Mouse (Mus musculus) heart, postnatal 36 days (tissue): ENCODE data around the gene Mrpl32. TPM values are rescaled to one million over a fixed set of nuclear protein-coding genes. Genes with fewer than 3 reads are reported as not detected.

Experiments
- DNase-seq, 2 experiments: peaks; one replicate each; pipeline ENCODE4 v3.0.0; 2021 to 2022
- intact Hi-C: fragments of 180-260 bp; cut with DNase I; formaldehyde crosslinking; loops from one replicate; pipeline ENCODE4 v1.15.1; 2025
- total RNA-seq, 2 experiments: library from RNA; stranded (reverse); gene quantifications; 2 replicates each; pipeline ENCODE4 v1.2.3; 2021

Mrpl32 gene
- total RNA-seq: 10 to 100 TPM; 45.7 to 46.2 TPM

DNA sequence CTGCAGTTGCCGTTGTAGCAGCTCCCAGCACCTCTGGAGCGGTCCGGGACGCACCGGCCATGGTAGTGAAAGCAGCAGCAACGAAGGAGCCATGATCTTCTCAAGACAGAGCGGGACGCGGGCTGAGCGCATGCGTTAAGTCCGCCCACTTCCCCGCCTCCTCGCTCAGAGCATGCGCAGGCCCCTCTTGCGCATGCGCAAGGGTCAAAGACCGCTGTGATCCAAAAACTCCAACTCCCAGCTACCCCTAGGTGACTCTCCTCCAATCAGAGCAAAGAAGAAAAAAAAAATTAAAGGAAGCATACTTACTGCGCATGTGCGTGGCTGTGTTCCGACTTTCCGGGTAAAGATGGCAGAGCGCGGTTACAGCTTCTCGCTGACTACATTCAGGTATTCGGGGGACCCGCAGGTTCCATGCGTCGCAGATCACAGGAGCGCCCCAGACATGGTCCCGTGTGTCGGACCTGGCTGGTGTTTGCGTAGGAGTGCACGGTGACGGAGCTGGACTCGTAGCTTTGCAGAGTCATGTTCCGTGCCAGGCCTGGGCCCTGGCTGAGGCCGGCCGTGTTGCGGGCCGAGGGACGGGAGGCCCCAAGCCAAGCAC is at the start of gene Mrpl32, which contains the start of gene Psma2:
Gene Mrpl32, minus strand, starts transcription at position 240 of the 604 bp plus-strand sequence.
Gene Psma2, plus strand, starts transcription at position 315 of the 604 bp plus-strand sequence.
- DNase-seq: peak; percentile 96 to 99
- intact Hi-C loops: loop anchor here (1.0 to 10.0 kb wide), 3 partner anchors 17 to 548 kb away; partner anchors contain the start of genes AW209491, Arid4b and Ggps1

DNA sequence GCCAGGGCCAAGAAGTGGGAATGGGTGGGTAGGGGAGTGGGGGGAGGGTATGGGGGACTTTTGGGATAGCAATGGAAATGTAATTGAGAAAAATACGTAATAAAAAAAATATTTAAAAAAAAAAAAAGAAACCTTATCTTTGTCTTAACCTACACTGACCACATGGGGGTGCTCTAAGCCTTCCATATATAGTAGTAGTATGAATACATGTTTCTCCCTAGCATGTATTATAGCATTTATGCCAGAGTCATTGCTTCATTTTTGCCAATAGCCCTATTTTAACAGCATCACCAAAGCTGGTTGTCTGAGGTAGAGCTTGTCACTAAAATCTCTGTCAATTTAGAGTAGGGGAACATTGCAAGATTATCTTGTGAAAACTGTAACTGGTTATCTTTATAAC is 36.3 kb upstream of the Mrpl32 start:
- intact Hi-C loops: loop anchor here (1.0 kb wide), 1 partner anchor 1110 kb away; no protein-coding TSS in a partner anchor
- DNase-seq: no peak

DNA sequence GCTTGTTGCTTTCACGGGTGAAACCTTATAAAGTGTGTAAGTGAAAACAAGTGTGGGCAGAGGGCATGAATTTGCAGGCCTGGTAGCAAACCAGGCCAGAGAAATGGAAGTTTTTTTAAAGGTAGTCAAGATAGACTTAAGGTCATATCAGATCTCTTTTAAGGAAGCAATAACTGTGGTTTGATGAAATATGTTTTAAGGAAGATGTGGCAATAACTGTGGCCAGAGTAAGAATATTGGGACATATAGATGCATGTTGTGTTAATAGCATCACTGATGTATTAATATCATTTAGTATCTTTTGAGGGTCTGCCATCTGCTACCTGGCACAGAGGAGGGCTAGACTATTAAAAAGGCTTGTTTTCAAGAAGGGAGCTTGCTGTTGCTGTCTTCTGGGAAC is 27.0 kb upstream of the Mrpl32 start:
- intact Hi-C loops: no loop called here
- DNase-seq: no peak

DNA sequence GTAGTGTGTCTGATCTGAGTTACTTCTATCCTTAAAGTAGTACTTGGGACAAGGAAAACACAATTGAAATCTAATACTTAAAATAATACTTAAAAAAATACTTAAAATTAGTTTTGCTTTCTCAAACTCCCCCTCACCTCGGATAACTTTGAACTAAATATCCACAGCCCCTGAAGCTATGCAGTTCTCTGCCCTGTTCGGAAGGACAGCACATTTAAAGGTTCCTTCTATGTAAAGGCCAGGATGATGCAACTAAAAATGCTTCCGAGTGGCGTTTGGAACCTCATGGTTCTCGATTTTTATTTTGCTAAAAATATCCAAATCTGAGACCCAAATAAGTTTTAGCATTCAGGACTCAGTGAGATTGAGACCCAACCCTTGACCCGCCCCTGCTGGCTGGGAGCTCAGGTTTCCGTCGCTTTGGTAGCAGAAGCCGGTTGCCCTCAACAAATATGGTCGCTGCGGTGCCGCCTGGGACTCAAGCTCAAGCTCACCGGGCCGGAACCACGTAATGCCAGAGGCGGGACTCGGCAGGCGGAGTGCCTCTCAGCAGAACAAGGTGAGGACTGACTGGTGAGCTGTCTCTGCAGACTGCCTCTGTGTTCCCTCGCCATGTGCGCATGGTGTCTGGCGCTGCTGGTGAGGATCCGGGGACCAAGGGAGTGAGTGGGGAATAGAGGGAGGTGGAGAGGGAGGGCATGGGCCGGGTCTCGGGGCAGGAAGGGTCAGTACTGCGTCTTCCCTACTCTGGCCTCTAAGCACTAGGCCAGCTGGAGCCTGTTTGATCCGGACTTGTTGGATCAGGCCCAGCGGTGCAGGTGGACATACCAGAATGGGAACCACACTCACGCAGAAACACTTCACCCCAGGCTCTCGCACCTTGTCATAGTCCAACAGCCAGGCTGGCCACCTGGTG is 17.0 kb upstream of the Mrpl32 start, which contains the start of gene AW209491:
Gene AW209491, plus strand, starts transcription at position 429 of the 916 bp plus-strand sequence.
- intact Hi-C loops: loop anchor here (1.0 kb wide), 1 partner anchor 17 kb away; the partner anchor contains the start of genes Mrpl32 and Psma2

DNA sequence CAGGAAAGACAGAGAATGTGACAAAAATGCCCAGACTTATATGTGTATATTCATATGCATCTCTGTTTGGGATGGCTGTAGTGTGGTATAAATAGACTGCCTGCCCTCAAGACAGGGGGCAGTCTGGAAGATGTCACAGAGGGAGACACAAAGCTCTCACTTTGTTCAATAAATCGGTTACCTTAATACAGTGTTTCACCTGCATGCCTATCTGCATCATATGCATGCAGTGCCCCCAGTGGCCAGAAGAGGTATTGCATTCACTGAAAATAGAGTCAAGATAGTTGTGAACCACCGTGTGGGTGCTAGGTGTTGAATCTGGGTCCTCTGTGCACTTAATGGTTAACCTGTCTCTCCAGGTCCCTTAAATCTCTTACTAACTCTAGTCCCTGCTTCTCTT is 5.8 kb upstream of the Mrpl32 start:
- intact Hi-C loops: loop anchor here (10.0 kb wide), 2 partner anchors 444 to 554 kb away; partner anchors contain the start of genes Arid4b and Ggps1
- peak; percentile 57 to 67 for DNase-seq

More for the DNA sequence above, 17.0 kb upstream of the Mrpl32 start, which contains the start of gene AW209491:
- peak; percentile 95 to 96 for DNase-seq

DNA sequence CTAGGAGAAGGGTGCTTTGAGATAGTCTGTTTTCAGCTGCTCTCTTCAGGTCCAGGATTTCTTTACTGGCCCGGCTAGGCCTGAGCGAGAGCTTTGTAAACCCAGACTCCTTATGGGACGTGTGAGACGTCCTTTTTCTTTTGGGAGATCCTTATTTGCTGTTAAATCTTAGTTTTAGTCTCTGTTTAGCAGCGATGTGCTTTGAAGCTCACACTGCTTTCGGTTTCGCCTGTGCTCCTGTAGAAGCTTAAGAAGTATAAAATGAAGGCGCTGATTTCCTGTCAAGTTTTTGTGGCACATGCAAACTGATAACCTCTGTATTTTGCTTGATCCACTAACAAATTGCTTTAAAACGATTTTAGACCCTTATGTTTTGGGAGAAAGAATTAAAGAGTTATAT is 588 bp upstream of the Mrpl32 start:
- DNase-seq: no peak
- intact Hi-C loops: loop anchor here (1.0 to 10.0 kb wide), 3 partner anchors 17 to 549 kb away; partner anchors contain the start of genes AW209491, Arid4b and Ggps1

DNA sequence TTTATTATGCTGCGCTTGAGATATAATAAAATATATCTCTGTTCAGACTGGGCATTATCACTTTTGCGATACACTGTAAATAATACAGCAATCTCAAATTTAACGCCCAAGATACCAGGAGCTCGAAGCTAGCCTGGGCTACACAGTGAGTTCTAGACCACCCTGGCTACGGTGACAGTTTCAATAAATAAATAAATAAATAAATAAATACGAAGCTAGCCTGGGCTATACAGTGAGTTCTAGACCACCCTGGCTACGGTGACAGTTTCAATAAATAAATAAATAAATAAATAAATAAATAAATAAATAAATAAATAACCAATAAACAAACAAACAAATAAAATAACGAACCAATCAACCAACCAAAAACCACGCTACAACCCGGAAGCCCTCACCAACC is 502 bp downstream of the Mrpl32 start:
- intact Hi-C loops: loop anchor here (10.0 kb wide), 2 partner anchors 438 to 548 kb away; partner anchors contain the start of genes Arid4b and Ggps1
- DNase-seq: no peak

DNA sequence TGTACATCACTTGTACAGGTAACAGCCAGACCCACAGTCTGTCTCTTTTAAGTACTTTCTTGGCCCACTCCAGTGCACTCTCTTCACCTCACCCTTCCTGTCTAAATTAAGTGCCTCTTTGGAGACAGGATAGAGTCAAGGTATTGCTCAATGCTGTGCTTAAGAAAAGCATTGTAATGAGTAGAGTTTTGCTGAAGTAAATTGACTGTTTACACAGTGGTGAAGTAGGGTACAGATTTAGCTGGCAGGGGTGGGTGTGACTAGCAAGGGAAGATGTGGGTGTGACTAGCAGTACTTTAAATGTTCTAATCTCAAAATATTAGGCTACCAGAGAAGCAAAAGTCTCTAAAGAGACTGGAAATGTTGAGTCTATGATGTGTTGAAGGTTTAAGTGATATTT is 5.3 kb downstream of the Mrpl32 start:
- intact Hi-C loops: loop anchor here (10.0 kb wide), 1 partner anchor 713 kb away; no protein-coding TSS in a partner anchor

DNA sequence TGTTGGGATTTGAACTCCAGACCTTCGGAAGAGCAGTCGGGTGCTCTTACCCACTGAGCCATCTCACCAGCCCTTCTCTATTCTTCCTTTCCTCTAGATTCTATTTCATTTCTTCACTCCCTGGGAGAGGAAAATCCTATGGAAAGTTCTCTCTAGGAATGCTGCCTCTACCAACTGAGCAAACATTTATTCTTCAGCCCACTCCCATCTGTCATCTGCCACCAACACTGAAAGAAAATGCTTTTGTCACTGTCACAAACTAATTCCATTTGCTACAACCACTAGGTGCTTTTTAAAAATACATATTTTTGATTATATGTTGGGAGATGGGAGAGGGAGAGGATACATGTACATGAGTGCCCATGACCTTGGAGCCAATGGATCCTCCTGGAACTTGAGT is 10.2 kb downstream of the Mrpl32 start:
- no peak for DNase-seq
- intact Hi-C loops: loop anchor here (10.0 kb wide), 1 partner anchor 708 kb away; no protein-coding TSS in a partner anchor

More for the DNA sequence above, 5.3 kb downstream of the Mrpl32 start:
- DNase-seq: no peak

DNA sequence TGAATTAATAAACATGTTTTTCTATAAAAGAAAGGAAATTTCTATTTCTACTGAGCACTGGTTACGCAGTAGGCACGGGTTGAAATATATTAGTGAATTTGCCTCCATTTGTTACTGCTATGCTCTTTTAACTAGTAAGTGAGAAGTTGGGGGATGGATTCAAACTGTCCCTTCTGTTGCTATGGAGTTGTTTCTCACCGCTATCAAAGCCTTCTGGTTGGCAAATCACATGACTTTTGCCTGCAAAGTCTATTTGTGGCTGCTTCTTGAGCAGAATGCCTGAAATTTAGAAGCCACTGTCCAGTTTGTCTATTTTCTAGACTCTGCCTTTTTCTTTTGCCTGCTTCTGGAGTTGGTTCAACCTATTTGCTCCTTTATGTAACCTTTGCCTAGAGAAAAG is 32.6 kb downstream of the Mrpl32 start:
- intact Hi-C loops: no loop called here

DNA sequence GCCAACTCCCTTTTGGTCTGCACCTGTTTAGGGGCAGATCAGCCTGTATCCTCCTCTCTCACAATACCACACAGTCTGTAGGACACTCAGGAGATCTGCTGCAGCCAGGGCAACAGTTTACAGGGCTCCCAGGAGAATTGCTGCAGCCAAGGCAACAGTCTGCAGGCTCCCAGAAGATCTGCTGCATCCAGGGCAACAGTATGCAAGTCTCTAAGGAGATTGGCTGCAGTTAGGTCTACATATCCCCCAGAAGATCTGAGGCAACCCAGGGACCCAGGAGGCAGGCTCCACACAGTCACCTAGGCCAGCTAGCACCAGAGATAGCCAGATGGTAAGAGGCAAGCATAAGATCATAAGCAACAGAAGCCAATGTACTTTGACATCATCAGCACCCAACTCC is 38.8 kb downstream of the Mrpl32 start:
- no peak for DNase-seq
- intact Hi-C loops: no loop called here

More for the DNA sequence above, 32.6 kb downstream of the Mrpl32 start:
- DNase-seq: no peak

DNA sequence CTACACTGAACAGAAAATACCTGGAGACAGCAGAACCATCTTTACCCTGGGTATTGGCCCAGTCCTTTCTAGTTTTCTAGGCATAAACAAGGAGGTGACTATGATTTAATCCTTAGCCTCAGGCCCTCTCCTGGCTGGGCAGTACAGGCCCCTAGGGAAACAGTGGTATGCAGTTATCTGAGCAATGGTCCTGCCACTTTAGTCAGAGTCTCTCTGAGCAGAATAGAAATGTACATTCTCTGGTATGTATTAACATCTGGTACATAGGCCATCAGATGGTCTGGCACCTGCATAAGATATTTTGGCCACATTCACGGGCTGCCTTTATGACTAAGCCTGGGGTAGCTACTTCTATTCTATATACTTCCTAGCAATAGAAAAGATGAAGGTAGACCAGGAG is 51.6 kb downstream of the Mrpl32 start:
- DNase-seq: no peak
- intact Hi-C loops: no loop called here

Other genes with a start within 250 kb of the Mrpl32 start
- under 1 TPM; 0.05 to 0.64 TPM for gene Hecw1, start 89.9 kb downstream of the Mrpl32 start, total RNA-seq
- 10 to 100 TPM; 54.9 to 55.0 TPM for gene Psma2, start 75 bp upstream of the Mrpl32 start, total RNA-seq
- gene AW209491, start 17.0 kb upstream of the Mrpl32 start, total RNA-seq: 10 to 100 TPM; 10.1 to 11.0 TPM